Mouse (Mus musculus) spleen, postnatal 10 days (tissue): ENCODE data around the gene Snx32.
"Not testable (repeated sequence)": the region's sequence is repeated elsewhere in the genome, so short reads cannot be mapped to it uniquely, and the experiment has no call there.

Source experiments
- DNase-seq, 2 experiments: peaks; one replicate each; pipeline ENCODE4 v3.0.0; 2021 to 2022; ENCODE audit warnings: low spot score in 2 of 2

The Snx32 gene

DNA sequence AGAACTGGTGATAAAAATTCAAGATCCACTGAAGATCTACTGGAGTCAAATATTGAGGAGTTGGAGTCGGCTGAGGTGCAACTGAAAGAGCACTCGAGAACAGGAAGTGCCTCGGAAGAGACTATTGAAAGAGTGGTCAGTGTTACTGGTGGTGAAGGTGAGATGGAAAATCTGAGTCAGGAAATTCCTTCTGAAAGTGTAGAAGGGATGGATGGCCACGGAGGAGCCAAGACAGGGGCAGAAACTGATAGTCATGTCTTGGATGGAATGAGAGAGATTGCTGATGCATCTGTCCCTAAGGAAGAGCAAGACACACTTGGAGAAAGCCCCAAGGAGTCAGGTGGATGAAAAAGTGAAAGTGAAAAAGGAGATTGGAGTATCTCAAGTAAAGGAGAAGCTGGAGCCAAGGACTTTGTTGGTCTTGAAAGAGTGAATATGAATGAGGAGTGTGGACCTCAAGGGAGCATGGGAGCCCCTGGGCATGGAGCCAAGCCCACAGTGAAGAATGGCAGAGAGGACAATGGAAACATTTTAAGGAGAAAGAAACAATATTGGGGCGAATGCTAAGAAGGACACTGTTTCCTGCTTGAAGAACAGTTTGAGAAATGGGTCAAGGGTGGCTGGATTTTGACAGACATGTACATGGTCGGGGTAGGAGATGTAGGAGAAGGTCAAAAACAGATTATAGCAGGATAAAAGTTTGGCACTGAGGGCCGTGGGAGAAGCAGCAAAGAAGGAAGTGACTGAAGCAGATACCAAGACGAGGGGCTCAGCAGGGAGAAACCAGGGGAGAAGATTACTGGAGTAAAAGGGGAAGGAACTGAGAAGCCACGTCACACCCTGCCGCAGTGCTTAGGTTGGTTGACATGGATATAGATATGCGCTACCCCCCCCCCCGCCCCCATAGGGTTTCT lies 2.0 kb upstream of the Snx32 start:
- peak in 1 of 2 experiments; percentile 56 for DNase-seq

- DNase-seq, result peak in 1 of 2 experiments; percentile 49
These were observed 815 bp upstream of the Snx32 start for GRCm38 (mm10) chr19:5511074-5511632.

- DNase-seq, result no peak
These were observed 6.7 kb downstream of the Snx32 start, which contains the start of gene 1700020D05Rik for GRCm38 (mm10) chr19:5503687-5504086. TSS of gene 1700020D05Rik (minus strand) at chr19:5503787.

- DNase-seq, result no peak
These were observed 9.9 kb downstream of the Snx32 start for GRCm38 (mm10) chr19:5500330-5500875.

- no peak for DNase-seq
These were observed 14.3 kb downstream of the Snx32 start for GRCm38 (mm10) chr19:5496052-5496370.

DNA sequence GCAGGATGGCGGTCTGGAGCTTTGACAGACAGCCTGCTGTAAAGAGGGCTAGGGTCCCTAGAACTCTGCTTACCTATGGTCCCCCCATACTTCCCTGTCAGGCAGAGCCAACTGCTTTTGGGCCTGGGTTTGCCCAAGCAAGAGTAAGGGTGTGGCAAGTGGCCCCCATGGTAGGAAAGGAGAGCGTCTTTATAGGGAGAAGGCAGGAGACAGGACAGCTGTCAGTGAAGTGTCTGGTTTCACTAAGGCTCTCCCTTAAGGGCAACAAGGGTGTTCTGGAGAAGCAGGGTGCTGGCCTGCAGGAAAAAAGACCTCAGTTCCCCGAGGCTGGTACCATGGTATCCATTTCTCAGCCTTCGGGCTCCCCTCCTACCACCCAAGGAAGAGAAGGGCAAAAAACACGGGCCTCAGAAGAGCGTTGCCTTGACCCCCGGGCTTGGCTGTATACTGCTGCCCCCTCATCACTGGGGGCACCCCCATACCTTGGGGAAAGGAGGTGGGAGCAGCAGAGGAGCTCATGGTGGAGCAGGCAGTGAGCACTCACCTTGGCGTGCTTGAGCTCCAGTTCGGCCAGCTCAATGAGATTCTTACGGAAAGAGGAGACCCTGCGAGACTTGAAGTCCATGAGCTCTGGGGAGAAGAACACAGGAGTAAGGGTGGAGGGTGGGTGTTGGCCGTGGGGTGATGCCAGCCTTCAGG lies 14.8 kb downstream of the Snx32 start:
- DNase-seq, result no peak

- DNase-seq, result no peak
These were observed 16.0 kb downstream of the Snx32 start for GRCm38 (mm10) chr19:5494314-5494713.

GRCm38 (mm10) chr19:5493301-5493721 lies 17.0 kb downstream of the Snx32 start:
- DNase-seq, result not testable (repeated sequence)

GRCm38 (mm10) chr19:5492641-5493040 lies 17.7 kb downstream of the Snx32 start:
- no peak for DNase-seq

DNA sequence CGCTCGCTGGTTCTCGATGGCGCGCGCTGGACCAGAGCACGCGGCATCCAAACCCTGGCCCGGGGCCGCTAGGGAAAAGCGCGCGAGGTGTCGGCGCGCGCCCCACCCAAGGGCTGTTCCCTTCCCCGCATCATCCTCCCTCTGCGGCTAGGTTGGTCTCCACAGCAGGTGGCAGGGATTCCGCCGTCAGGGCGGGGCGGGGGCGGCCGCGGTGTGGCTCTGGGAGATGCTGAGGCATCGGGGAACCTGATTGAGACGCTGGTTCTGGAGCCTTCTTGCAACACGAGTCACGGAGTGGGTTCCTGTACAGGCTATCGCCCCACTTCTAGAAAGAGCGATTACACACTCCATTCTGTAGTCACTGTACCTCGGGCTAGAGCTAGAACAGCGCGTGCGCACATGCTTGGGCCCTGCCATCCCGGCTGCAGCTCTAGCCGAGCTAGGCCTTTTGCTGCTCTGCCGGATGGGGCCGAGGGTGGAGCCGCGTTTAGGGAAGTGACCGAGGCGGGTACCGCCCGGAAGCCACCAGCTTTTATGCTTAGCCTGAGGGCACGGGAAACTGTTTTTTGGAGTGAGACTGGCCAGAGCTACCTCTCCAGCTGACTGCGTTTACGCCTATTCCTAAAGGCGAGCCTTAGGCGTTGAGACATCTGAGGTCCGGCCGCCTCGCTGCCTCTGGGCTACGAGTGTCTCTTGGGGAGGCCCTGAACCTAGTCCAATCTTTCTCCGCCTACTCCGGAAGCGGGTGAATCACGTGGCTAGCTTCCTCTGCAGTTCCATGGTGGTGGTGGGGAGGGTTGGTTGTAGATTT lies 19.2 kb downstream of the Snx32 start:
- peak; percentile 87 to 89 for DNase-seq

GRCm38 (mm10) chr19:5490313-5490897 lies 19.9 kb downstream of the Snx32 start, which contains the start of gene Cfl1:
TSS of gene Cfl1 (plus strand) at chr19:5490455.
- peak; percentile 85 to 96 for DNase-seq

- DNase-seq, result not testable (repeated sequence)
These were observed 20.6 kb downstream of the Snx32 start for GRCm38 (mm10) chr19:5489721-5490120.

- peak; percentile 97 to 98 for DNase-seq
These were observed 21.3 kb downstream of the Snx32 start for GRCm38 (mm10) chr19:5488878-5489571.

DNA sequence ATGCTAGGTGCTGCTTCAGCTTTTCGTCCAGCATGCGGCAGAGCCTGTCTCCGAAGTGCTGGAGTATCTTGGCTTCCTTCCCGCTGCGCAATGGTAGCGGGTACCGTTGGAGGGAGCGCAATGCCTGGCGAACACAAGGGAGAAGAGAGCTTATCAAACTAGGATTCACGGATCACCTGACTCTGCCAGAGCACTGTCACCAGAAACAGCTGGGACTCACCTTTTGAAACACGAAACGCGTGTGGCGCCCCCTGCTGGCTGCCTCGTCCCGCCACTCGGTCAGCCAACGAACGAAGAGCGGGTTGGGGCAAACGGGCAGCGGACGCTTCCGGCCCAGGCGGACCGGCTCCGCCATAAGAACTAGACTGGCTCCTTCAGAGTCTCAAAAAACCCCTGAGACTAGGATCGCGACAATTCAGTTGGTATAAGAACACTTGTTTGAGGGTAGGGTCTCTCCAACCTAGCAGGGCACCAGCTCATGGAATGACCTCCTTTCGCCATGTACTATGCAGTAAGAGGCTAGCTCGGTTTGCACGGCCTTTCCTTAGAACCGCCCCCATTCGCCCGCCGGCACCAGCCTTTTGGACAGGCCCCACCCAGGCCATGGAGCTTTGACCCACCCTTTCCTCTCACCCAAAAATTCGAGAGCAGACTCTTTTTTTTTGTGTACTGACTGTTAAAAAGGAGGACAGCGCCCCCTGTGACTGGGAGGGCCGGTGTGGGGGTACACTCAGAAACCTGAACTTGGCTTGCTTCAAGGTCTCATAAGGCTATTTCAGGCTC lies 22.4 kb downstream of the Snx32 start, which contains the start of gene Mus81:
Mus81 (minus strand) TSS at position 635 of the 783 bp plus-strand sequence.
- DNase-seq, result peak; percentile 96 to 97

DNA sequence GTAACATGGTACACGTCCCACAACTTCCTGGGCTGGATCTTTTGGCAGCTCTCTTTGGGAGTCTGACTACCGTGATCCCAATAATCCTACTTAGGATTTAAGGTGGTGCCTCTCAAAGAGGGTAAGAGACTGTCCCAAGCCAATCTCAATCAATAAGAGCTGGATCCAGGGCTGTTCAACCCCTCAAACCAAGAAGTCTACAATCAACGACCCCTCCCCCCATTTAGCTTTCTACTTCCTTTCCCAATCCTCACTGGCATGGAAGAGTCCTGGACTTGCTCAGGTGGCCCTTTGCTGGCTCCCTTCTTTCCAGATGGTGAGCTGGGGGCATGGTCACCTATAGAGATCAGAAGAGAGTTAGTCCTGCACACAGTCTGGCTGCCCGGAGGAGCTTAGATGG lies 23.6 kb downstream of the Snx32 start:
- DNase-seq, result no peak

DNA sequence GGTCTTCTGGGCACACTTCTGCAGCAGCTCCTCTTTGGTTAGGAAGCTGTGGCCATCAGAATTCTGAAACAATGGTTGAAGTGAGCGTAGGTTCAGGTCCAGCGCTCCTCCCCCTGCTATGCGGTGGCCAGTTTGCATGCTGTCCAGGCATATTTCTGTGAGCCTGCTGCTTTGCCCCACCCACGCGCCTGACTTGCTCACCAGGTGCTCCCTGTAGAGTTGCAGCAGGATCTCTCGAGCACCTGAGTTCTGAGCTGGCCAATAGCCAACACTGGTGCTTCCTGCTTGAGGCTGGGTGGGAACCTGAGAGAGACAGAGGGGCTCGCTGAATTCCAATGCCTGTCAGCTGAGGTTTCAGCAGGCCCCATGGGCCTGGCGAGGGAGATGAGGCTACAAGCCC lies 24.1 kb downstream of the Snx32 start:
- no peak for DNase-seq

GRCm38 (mm10) chr19:5485821-5486220 lies 24.5 kb downstream of the Snx32 start:
- DNase-seq, result no peak

DNA sequence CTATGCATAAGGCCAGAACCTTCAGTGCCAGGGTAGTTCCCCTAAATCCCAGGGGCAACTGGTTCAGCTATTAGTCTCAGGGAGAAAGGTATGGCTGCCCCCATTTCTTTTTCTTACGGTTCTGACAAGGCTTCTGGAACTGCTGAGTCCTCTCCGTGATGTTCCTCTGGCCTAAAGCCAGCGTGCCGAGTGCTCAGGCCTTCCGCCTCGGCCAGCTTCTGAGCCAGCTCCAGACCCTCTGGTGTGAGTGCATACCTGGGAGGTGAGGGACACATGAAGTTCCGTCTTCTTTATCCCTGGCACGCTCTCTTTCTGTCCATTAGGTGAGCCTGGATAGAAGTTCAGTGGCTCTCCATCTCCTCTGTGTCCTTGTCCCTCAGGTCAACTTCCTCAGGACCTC lies 25.0 kb downstream of the Snx32 start:
- DNase-seq, result no peak

DNA sequence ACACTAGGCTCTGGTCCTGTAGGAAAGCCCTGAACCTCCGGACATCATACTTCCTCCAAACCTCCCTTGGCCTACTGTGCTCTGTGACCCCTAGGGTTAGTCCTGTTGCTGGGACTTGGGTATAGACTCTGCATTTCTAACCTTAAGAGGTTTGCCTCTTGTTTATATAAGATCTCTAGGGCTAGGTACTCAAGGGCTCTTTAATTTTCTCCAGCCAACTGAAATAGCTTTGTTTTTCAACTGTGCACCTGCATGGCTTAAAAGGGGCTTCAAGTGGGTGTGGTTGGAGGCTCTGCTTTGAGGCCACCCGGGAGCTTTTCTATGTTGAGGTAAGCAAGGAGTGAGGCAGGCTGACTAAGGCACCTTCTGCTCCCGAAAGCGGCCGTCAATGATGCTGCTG lies 25.8 kb downstream of the Snx32 start:
- DNase-seq, result no peak
